Mouse (Mus musculus): Measurements from ENCODE around the gene Cdhr4. TPM values are rescaled to one million over a fixed set of nuclear protein-coding genes. Genes with fewer than 3 reads are reported as not detected.

Gene Cdhr4
- polyA plus RNA-seq, 1 experiment from 2014 or later = 7.7 TPM

DNA sequence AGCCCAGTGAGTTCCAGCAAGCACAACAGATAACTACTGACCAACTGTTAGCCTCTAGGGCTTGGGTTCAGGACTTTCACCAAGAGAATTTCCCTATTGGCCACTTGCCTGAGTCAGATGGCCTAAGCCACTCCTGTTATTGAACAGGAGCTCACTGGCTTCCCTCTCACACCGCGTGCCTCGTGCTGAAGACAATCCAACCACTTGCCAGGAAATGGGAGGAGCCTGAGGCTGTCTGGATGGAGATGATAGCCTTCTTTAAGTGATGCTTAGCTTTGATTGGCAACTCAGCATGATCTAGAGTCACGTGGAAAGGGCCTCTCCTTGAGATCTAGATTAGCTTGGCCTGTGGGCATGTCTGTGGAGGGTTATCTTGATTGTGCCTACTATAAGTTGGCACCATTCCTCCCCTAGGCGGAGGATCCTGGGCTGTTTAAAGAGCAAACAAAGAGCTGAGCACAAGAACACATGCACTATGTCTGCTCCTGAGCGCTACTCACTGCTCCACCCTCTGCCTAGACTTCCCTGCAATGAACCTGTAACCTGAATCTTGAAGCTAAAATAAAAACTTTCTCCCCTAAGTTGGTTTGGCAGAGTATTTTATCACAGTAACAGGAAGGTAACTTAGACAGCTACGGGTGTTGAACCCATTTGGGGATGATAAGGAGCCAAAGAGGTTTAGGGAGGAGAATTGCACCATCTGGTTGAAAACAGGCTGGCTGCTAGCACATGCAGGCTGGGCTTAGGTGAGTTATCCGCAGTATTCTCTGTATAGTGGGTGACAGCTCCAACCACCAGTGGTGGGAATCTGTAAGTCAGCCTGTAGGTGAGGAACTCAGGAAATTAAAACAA lies 20.4 kb upstream of the Cdhr4 start:
- Histone ChIP-seq H3K27me3 (ENCODE audit: control insufficient read depth, insufficient read depth, low read depth, low read length) (no peaks in the 10 kb centered on the region), H3K36me3 (ENCODE audit: control insufficient read depth, insufficient read depth, low read length) (peaks cover 7% of the 10 kb centered on the region), H3K4me2 (ENCODE audit: low read depth, low read length) (no peak overlapping the region), H3K9me3 (ENCODE audit: control insufficient read depth, low read length) (no peaks in the 10 kb centered on the region), H3K4me3 (ENCODE audit: low read length) (no peak overlapping the region), H3K27ac (ENCODE audit: low read length) (no peak overlapping the region), H3K4me1 (replicated peaks; ENCODE audit: control insufficient read depth, insufficient read depth, low read length) (no peaks in the 10 kb centered on the region), H3K9ac (ENCODE audit: low read length) (no peak overlapping the region)
- 57% methylated on average over 8 of the region's 8 CpGs for WGBS
- ATAC-seq (ENCODE audit: low read depth) = peak; percentile 55

DNA sequence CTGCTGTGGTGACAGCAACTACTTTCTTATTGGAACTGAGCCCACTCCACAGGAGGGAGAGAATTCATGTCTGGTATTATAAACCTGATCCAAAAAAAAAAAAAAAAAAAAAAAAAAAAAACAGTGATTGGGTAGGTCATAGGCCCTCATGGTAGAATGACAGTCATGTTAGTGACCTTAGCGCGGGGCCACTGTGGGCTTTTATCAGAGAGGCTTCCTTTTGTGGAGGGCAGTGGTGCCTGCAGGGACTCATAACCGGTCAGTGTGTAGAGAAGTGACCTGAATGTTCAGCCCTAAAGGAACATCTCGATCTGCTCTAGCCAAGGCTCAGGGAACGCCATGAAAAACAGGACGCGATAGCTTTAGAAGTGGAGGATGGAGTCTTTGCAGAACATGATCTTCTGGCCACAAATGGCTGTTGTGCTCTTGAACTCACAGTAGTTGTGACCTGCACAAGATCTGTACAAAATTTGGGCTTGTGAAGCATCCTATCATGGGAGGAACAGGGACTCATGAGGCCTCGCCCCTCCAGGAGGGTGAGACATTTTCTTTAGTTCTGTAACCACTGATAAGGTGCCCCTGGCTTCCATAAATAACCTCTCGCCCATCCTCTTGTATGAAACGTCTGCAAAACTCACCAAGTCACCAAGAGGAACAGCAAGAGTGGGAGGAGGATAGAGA lies 17.7 kb upstream of the Cdhr4 start:
- no peak overlapping the region for H3K27ac ChIP-seq (ENCODE audit: low read length)
- H3K4me1 ChIP-seq (replicated peaks; ENCODE audit: control insufficient read depth, insufficient read depth, low read length) = no peaks in the 10 kb centered on the region
- ATAC-seq (ENCODE audit: low read depth) = no peak
- 73% methylated on average over 10 of the region's 10 CpGs for WGBS
- no peaks in the 10 kb centered on the region for H3K9me3 ChIP-seq (ENCODE audit: control insufficient read depth, low read length)
- no peak overlapping the region for H3K4me3 ChIP-seq (ENCODE audit: low read length)
- H3K36me3 ChIP-seq (ENCODE audit: control insufficient read depth, insufficient read depth, low read length) = no peaks in the 10 kb centered on the region; the same call in none of the 2 replicates
- H3K4me2 ChIP-seq (ENCODE audit: low read depth, low read length) = no peak overlapping the region
- H3K27me3 ChIP-seq (ENCODE audit: control insufficient read depth, insufficient read depth, low read depth, low read length) = no peaks in the 10 kb centered on the region
- no peak overlapping the region for H3K9ac ChIP-seq (ENCODE audit: low read length)

DNA sequence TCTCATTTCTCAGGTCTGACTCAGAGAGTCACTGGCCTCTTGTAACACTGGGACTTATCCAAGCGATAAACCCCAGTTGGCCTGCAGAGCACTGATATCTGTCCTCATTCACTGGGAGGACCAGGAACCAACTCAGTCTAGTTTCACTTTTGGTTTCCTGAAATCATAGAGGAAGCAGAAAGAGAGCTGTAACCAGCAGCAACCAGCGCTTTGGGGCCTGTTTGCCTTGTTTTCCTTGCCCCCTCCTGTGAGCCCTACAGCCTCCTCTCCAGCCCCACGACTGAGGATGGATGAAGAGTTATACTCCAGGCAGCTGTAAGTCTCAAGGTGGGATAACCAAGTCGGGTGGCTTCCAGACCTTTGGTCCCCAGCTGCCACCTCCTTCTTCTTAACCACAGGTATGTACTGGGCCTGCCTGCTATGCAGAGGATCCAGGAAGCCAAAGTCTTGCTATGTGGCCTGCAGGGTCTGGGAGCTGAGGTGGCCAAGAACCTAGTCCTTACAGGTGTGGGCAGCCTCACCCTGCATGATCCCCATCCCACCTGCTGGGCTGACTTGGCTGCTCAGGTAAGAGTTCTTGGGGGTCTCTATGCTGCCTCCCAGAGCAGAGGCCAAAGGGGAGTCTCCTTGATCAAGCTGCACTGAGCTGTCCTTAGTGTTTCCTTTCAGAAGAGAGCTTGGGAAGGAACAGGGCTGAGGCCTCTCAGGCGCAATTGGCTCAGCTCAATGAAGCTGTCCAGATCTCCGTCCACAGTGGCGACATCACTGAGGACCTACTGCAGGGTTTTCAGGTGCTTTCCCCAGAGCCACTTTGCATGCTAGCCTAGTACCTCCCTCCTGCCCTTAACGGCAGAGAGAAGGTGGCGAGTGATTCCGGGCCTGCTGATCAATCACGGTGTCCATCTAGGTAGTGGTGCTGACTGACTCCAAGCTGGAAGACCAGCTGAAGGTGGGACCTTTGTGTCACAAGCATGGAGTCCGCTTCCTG lies 16.6 kb upstream of the Cdhr4 start, which contains the start of gene Uba7:
Gene Uba7, plus strand, starts transcription at position 107 of the 988 bp plus-strand sequence.
- peaks cover 8% of the 10 kb centered on the region for H3K4me1 ChIP-seq (replicated peaks; ENCODE audit: control insufficient read depth, insufficient read depth, low read length)
- no peaks in the 10 kb centered on the region; the same call in none of the 2 replicates for H3K36me3 ChIP-seq (ENCODE audit: control insufficient read depth, insufficient read depth, low read length)
- H3K27ac ChIP-seq (ENCODE audit: low read length) = peak within 1 kb of the TSS; percentile 67
- peak within 1 kb of the TSS; percentile 54 for H3K9ac ChIP-seq (ENCODE audit: low read length)
- peak within 1 kb of the TSS; percentile 38 for H3K4me2 ChIP-seq (ENCODE audit: low read depth, low read length)
- H3K9me3 ChIP-seq (ENCODE audit: control insufficient read depth, low read length) = no peaks in the 10 kb centered on the region
- peak; percentile 30 for ATAC-seq (ENCODE audit: low read depth)
- 65% methylated on average over 12 of the region's 12 CpGs for WGBS
- H3K4me3 ChIP-seq (ENCODE audit: low read length) = peak within 1 kb of the TSS; percentile 31
- H3K27me3 ChIP-seq (ENCODE audit: control insufficient read depth, insufficient read depth, low read depth, low read length) = no peaks in the 10 kb centered on the region

GRCm38 (mm10) chr9:107978815-107979214 lies 13.5 kb upstream of the Cdhr4 start:
- Histone ChIP-seq H3K4me3 (ENCODE audit: low read length) (no peak overlapping the region), H3K4me1 (replicated peaks; ENCODE audit: control insufficient read depth, insufficient read depth, low read length) (peaks cover 39% of the 10 kb centered on the region), H3K9me3 (ENCODE audit: control insufficient read depth, low read length) (no peaks in the 10 kb centered on the region), H3K4me2 (ENCODE audit: low read depth, low read length) (no peak overlapping the region), H3K27ac (ENCODE audit: low read length) (no peak overlapping the region), H3K9ac (ENCODE audit: low read length) (no peak overlapping the region), H3K36me3 (ENCODE audit: control insufficient read depth, insufficient read depth, low read length) (no peaks in the 10 kb centered on the region), H3K27me3 (ENCODE audit: control insufficient read depth, insufficient read depth, low read depth, low read length) (no peaks in the 10 kb centered on the region)
- WGBS = 79% methylated on average over 12 of the region's 12 CpGs
- ATAC-seq (ENCODE audit: low read depth) = no peak

- H3K27ac ChIP-seq (ENCODE audit: low read length) = peak overlapping the region; percentile 100
- no peaks in the 10 kb centered on the region for H3K36me3 ChIP-seq (ENCODE audit: control insufficient read depth, insufficient read depth, low read length)
- H3K9me3 ChIP-seq (ENCODE audit: control insufficient read depth, low read length) = no peaks in the 10 kb centered on the region
- H3K4me1 ChIP-seq (replicated peaks; ENCODE audit: control insufficient read depth, insufficient read depth, low read length) = peaks cover 40% of the 10 kb centered on the region
- no peaks in the 10 kb centered on the region for H3K27me3 ChIP-seq (ENCODE audit: control insufficient read depth, insufficient read depth, low read depth, low read length)
- H3K4me2 ChIP-seq (ENCODE audit: low read depth, low read length) = peak overlapping the region; percentile 86
- H3K9ac ChIP-seq (ENCODE audit: low read length) = peak overlapping the region; percentile 82
- ATAC-seq (ENCODE audit: low read depth) = peak; percentile 39
- WGBS = 22% methylated on average over 7 of the region's 7 CpGs
- H3K4me3 ChIP-seq (ENCODE audit: low read length) = peak overlapping the region; percentile 74
Observed at GRCm38 (mm10) chr9:107981684-107982605, 10.4 kb upstream of the Cdhr4 start.

GRCm38 (mm10) chr9:107982681-107983346 lies 9.5 kb upstream of the Cdhr4 start, which contains the start of gene Gm20661:
Gm20661 (plus strand) TSS chr9:107983058.
- WGBS = 15% methylated on average over 14 of the region's 14 CpGs
- Histone ChIP-seq H3K4me1 (replicated peaks; ENCODE audit: control insufficient read depth, insufficient read depth, low read length) (peaks cover 40% of the 10 kb centered on the region), H3K27ac (ENCODE audit: low read length) (peak within 1 kb of the TSS; percentile 100), H3K4me3 (ENCODE audit: low read length) (peak within 1 kb of the TSS; percentile 74), H3K27me3 (ENCODE audit: control insufficient read depth, insufficient read depth, low read depth, low read length) (no peaks in the 10 kb centered on the region), H3K36me3 (ENCODE audit: control insufficient read depth, insufficient read depth, low read length) (no peaks in the 10 kb centered on the region), H3K9ac (ENCODE audit: low read length) (peak within 1 kb of the TSS; percentile 82), H3K4me2 (ENCODE audit: low read depth, low read length) (peak within 1 kb of the TSS; percentile 86), H3K9me3 (ENCODE audit: control insufficient read depth, low read length) (no peaks in the 10 kb centered on the region)
- peak; percentile 84 for ATAC-seq (ENCODE audit: low read depth)

- ATAC-seq (ENCODE audit: low read depth) = peak; percentile 82
- Histone ChIP-seq H3K36me3 (ENCODE audit: control insufficient read depth, insufficient read depth, low read length) (no peaks in the 10 kb centered on the region), H3K4me2 (ENCODE audit: low read depth, low read length) (peak overlapping the region; percentile 86), H3K9ac (ENCODE audit: low read length) (peak overlapping the region; percentile 82), H3K27me3 (ENCODE audit: control insufficient read depth, insufficient read depth, low read depth, low read length) (no peaks in the 10 kb centered on the region), H3K4me1 (replicated peaks; ENCODE audit: control insufficient read depth, insufficient read depth, low read length) (peaks cover 40% of the 10 kb centered on the region), H3K27ac (ENCODE audit: low read length) (peak overlapping the region; percentile 100), H3K4me3 (ENCODE audit: low read length) (peak overlapping the region; percentile 74), H3K9me3 (ENCODE audit: control insufficient read depth, low read length) (no peaks in the 10 kb centered on the region)
- WGBS = 6% methylated on average over 4 of the region's 4 CpGs
Observed at GRCm38 (mm10) chr9:107983421-107983890, 8.8 kb upstream of the Cdhr4 start.

All from lung, embryonic 16.5 days (tissue).